Mouse (Mus musculus) liver, embryonic 14.5 days (tissue): ENCODE measurements around the gene Rcor3. TPM values are rescaled to one million over a fixed set of nuclear protein-coding genes. Genes with fewer than 3 reads are reported as not detected.

ENCODE experiments used
- ATAC-seq: fragments of 200-750 bp; cut with Nextera tagmentation; 2 replicates; pipeline ENCODE4 v1.8.0; 2017; ENCODE audit warnings: moderate number of reproducible peaks, mild to moderate bottlenecking, moderate library complexity; ENCODE audit not compliant: insufficient read depth
- DNase-seq, 3 experiments: peaks; one replicate each; pipeline ENCODE4 v3.0.0-alpha.2; 2012 to 2013; ENCODE audit warnings: low read depth in 3 of 3, low spot score in 3 of 3
- H3K27ac ChIP-seq: fragments of 300-500 bp; sonication (generic); 2 replicates; pipeline ENCODE4 v1.5.1; 2014; ENCODE audit warnings: moderate library complexity, mild to moderate bottlenecking, control low read depth, inconsistent platforms
- H3K27me3 ChIP-seq: fragments of 300-500 bp; sonication (generic); 2 replicates; pipeline ENCODE4 v1.6.1; 2014; ENCODE audit warnings: mild to moderate bottlenecking, low read length, moderate library complexity; ENCODE audit not compliant: control insufficient read depth, insufficient read depth
- H3K36me3 ChIP-seq: fragments of 300-500 bp; sonication (generic); replicated peaks from 2 replicates; pipeline ENCODE4 v1.6.1; 2014; ENCODE audit warnings: low read depth; ENCODE audit not compliant: control insufficient read depth, insufficient read depth
- H3K4me1 ChIP-seq, 2 experiments: fragments of 200-500 bp in 1 of 2; fragments of 300-500 bp in 1 of 2; sonication (generic) in 1 of 2; replicated peaks; 2 replicates each; pipeline ENCODE4 v1.6.1; 2012 to 2014; ENCODE audit warnings: antibody characterized with exemption in 1 of 2, inconsistent platforms in 1 of 2, low read length in 1 of 2; ENCODE audit not compliant: control insufficient read depth in 2 of 2, insufficient read depth in 2 of 2
- H3K4me2 ChIP-seq: fragments of 300-500 bp; sonication (generic); 2 replicates; pipeline ENCODE4 v1.6.1; 2014; ENCODE audit warnings: low read depth, mild to moderate bottlenecking, control low read depth, moderate library complexity
- H3K4me3 ChIP-seq, 2 experiments: fragments of 200-500 bp in 1 of 2; fragments of 300-500 bp in 1 of 2; sonication (generic) in 1 of 2; 2 replicates each; pipeline ENCODE4 v1.5.1; 2012 to 2014; ENCODE audit warnings: low read depth in 2 of 2, low read length in 2 of 2, mild to moderate bottlenecking in 2 of 2, control low read depth in 1 of 2, inconsistent platforms in 1 of 2, moderate library complexity in 1 of 2; ENCODE audit not compliant: insufficient read depth in 1 of 2
- H3K9ac ChIP-seq: fragments of 300-500 bp; sonication (generic); replicated peaks from 2 replicates; pipeline ENCODE4 v1.6.1; 2014; ENCODE audit warnings: mild to moderate bottlenecking, control low read depth, moderate library complexity
- H3K9me3 ChIP-seq: fragments of 300-500 bp; sonication (generic); 2 replicates; pipeline ENCODE4 v1.6.1; 2016; ENCODE audit warnings: low read length, mixed read lengths; ENCODE audit not compliant: control insufficient read depth
- CTCF ChIP-seq: IDR thresholded peaks from 2 replicates; pipeline ENCODE4 v1.5.1; 2016; ENCODE audit warnings: antibody characterized with exemption, low read depth, control low read depth
- EP300 ChIP-seq: IDR thresholded peaks from 2 replicates; pipeline ENCODE4 v1.6.1; 2016; ENCODE audit warnings: antibody characterized with exemption, low read depth
- WGBS: fragments of 180-500 bp; shearing (Covaris S2); extraction: QIAGEN DNeasy Blood & Tissue Kit; methylation state at CpG from one replicate; pipeline ENCODE4 v1.1.7; 2014; ENCODE audit not compliant: insufficient replicate concordance; 5-methylcytosine and 5-hydroxymethylcytosine counted together
- polyA plus RNA-seq, 2 experiments: library from polyadenylated mRNA; depleted of rRNA in 1 of 2; stranded (reverse) in 1 of 2; unstranded in 1 of 2; fragments of >200 nt; fragmentation: Nextera tagmentation in 1 of 2; extraction: Ambion mirVana in 1 of 2; gene quantifications; 2 replicates each; pipeline versions ENCODE4 v1.2.1 to v1.2.3; 2012 to 2014

The Rcor3 gene
- polyA plus RNA-seq, 2 experiments = 6.9 to 9.1 TPM

- 65% methylated on average over 1 of the region's 1 CpGs for WGBS
- Histone ChIP-seq H3K4me3 (no peak overlapping the region), H3K4me1 (peaks cover 0 to 11% of the 10 kb centered on the region in 2 experiments; a peak in 2 of 4 replicates), H3K9me3 (peaks cover 6% of the 10 kb centered on the region), H3K27ac (no peak overlapping the region), H3K9ac (no peak overlapping the region), H3K27me3 (no peaks in the 10 kb centered on the region), H3K36me3 (no peaks in the 10 kb centered on the region), H3K4me2 (no peak overlapping the region)
- no peak for TF ChIP-seq CTCF
- TF ChIP-seq EP300 = no peak
- DNase-seq = no peak
- ATAC-seq = no peak
Measured at GRCm38 (mm10) chr1:192079121-192079520, 58.7 kb downstream of the Rcor3 start.

GRCm38 (mm10) chr1:192078406-192078805, 59.5 kb downstream of the Rcor3 start:
- peaks cover 6% of the 10 kb centered on the region for H3K9me3 ChIP-seq
- no peak overlapping the region for H3K9ac ChIP-seq
- ATAC-seq = peak; percentile 27; the same call in 1 of the 2 replicates
- TF ChIP-seq EP300 (no peak), CTCF (no peak)
- DNase-seq = no peak
- H3K4me2 ChIP-seq = no peak overlapping the region
- H3K4me1 ChIP-seq = peaks cover 0 to 11% of the 10 kb centered on the region in 2 experiments; a peak in 2 of 4 replicates
- H3K27ac ChIP-seq = no peak overlapping the region
- no peaks in the 10 kb centered on the region for H3K36me3 ChIP-seq
- 14% methylated on average over 3 of the region's 3 CpGs for WGBS
- no peak overlapping the region for H3K4me3 ChIP-seq
- H3K27me3 ChIP-seq = no peaks in the 10 kb centered on the region

- DNase-seq (no peak), ATAC-seq (no peak)
- TF ChIP-seq EP300 = no peak
- no peak for TF ChIP-seq CTCF
- H3K4me1 ChIP-seq = peaks cover 0 to 11% of the 10 kb centered on the region in 2 experiments; a peak in 2 of 4 replicates
- H3K36me3 ChIP-seq = no peaks in the 10 kb centered on the region
- H3K27me3 ChIP-seq = no peaks in the 10 kb centered on the region
- H3K9me3 ChIP-seq = peaks cover 5% of the 10 kb centered on the region
- no peak overlapping the region for H3K27ac ChIP-seq
- no peak overlapping the region for H3K4me3 ChIP-seq
- H3K9ac ChIP-seq = no peak overlapping the region
- no peak overlapping the region for H3K4me2 ChIP-seq
Measured at GRCm38 (mm10) chr1:192076796-192077535, 60.9 kb downstream of the Rcor3 start.

GRCm38 (mm10) chr1:192076101-192076500, 61.8 kb downstream of the Rcor3 start:
- Histone ChIP-seq H3K9ac (no peak overlapping the region), H3K27ac (no peak overlapping the region), H3K27me3 (no peaks in the 10 kb centered on the region), H3K4me2 (no peak overlapping the region), H3K4me3 (no peak overlapping the region), H3K36me3 (no peaks in the 10 kb centered on the region), H3K4me1 (peaks cover 0 to 11% of the 10 kb centered on the region in 2 experiments; a peak in 2 of 4 replicates), H3K9me3 (peaks cover under 1% of the 10 kb centered on the region)
- DNase-seq (no peak), ATAC-seq (no peak)
- WGBS = 66% methylated on average over 4 of the region's 4 CpGs
- no peak for TF ChIP-seq EP300
- no peak for TF ChIP-seq CTCF

GRCm38 (mm10) chr1:192074824-192075223, 63.0 kb downstream of the Rcor3 start:
- 52% methylated on average over 1 of the region's 1 CpGs for WGBS
- Histone ChIP-seq H3K27me3 (no peaks in the 10 kb centered on the region), H3K27ac (no peak overlapping the region), H3K4me2 (no peak overlapping the region), H3K4me1 (peaks cover 0 to 11% of the 10 kb centered on the region in 2 experiments; a peak in 2 of 4 replicates), H3K9ac (no peak overlapping the region), H3K36me3 (no peaks in the 10 kb centered on the region), H3K4me3 (no peak overlapping the region), H3K9me3 (no peaks in the 10 kb centered on the region)
- no peak for DNase-seq
- ATAC-seq = no peak
- no peak for TF ChIP-seq EP300
